In genomic region chr4:150230460-150231407, GRCm38 (mm10) we compare ENCODE assay signal across 9 mouse cellular contexts. TPM values are rescaled to one million over a fixed set of nuclear protein-coding genes. Genes with fewer than 3 reads are reported as not detected.
DNase-seq lines count a peak whose midpoint lies in the region; ATAC-seq and TF ChIP-seq lines count a peak whose summit lies in the region.
"Had no signal": no experiment of that assay in that cellular context is flagged by ENCODE, and none has a peak within 500 bp of the region (broad histone marks: within the 10 kb centered on the region; RNA-seq: fewer than 3 reads in every experiment).

No protein-coding gene starts in this region.

- H3K27me3 ChIP-seq in midbrain, embryonic 10.5 days (ENCODE audit: low read depth, poor library complexity, severe bottlenecking) = peaks cover 9% of the 10 kb centered on the region; the same call in 1 of the 2 replicates
- H3K27me3 ChIP-seq in midbrain, postnatal 0 days (ENCODE audit: insufficient read depth, low read length) = no peaks in the 10 kb centered on the region
- no peaks in the 10 kb centered on the region for H3K27me3 ChIP-seq in myocyte (ENCODE audit: control insufficient read depth, insufficient read depth, insufficient read length)

- no peak overlapping the region for H3ac ChIP-seq in myocyte (ENCODE audit: control insufficient read depth, insufficient read length)

- DNase-seq in cerebellum, adult 9-11 months = peak; percentile 49
- no peak for DNase-seq in cerebellum, adult 18-20 months
- no peak for DNase-seq in midbrain, embryonic 10.5 days (ENCODE audit: low spot score)
- no peak for DNase-seq in midbrain, postnatal 0 days (ENCODE audit: low spot score)
- DNase-seq in kidney, adult 18-20 months = peak; percentile 77
- DNase-seq in urinary bladder, postnatal 25 days (ENCODE audit: low spot score) = no peak

- no peaks in the 10 kb centered on the region for H3K9me3 ChIP-seq in midbrain, embryonic 10.5 days (replicated peaks)
- H3K9me3 ChIP-seq in midbrain, postnatal 0 days (ENCODE audit: low read length) = no peaks in the 10 kb centered on the region

- H3K27ac ChIP-seq in midbrain, embryonic 10.5 days (replicated peaks) = peak overlapping the region; percentile 76
- H3K27ac ChIP-seq in midbrain, postnatal 0 days (ENCODE audit: low read depth, low read length) = no peak overlapping the region

- TF ChIP-seq CTCF in midbrain, postnatal 0 days (IDR thresholded peaks at IDR 0.05) = no peak

- H3K4me3 ChIP-seq in midbrain, embryonic 10.5 days = peak overlapping the region; percentile 28
- no peak overlapping the region for H3K4me3 ChIP-seq in midbrain, postnatal 0 days (ENCODE audit: low read depth, low read length)
- no peak overlapping the region for H3K4me3 ChIP-seq in myocyte

- H3K4me2 ChIP-seq in midbrain, postnatal 0 days (ENCODE audit: low read depth, low read length, poor library complexity, severe bottlenecking) = no peak overlapping the region
- H3K4me2 ChIP-seq in myocyte (ENCODE audit: low read depth) = peak overlapping the region; percentile 27

- TF ChIP-seq POLR2A in myocyte (IDR thresholded peaks at IDR 0.05; ENCODE audit: insufficient read length, low read depth) = no peak

- WGBS in midbrain, embryonic 10.5 days = 3% methylated on average over 21 of the region's 21 CpGs
- 12% methylated on average over 21 of the region's 21 CpGs for WGBS in midbrain, postnatal 0 days

- no peak overlapping the region for H3K9ac ChIP-seq in midbrain, postnatal 0 days (replicated peaks; ENCODE audit: low read length, poor library complexity, severe bottlenecking)

- ATAC-seq in midbrain, postnatal 0 days (ENCODE audit: low FRiP score) = no peak
- ATAC-seq in megakaryocyte progenitor cell, adult 5-6 weeks (replicated peaks; ENCODE audit: poor library complexity) = no peak

- H3K4me1 ChIP-seq in midbrain, embryonic 10.5 days = peaks cover 58% of the 10 kb centered on the region
- peaks cover 4% of the 10 kb centered on the region; the same call in 1 of the 2 replicates for H3K4me1 ChIP-seq in midbrain, postnatal 0 days (ENCODE audit: insufficient read depth, low read length)

- H3K36me3 ChIP-seq in midbrain, embryonic 10.5 days = no peaks in the 10 kb centered on the region
- H3K36me3 ChIP-seq in midbrain, postnatal 0 days (ENCODE audit: insufficient read depth, low read length) = no peaks in the 10 kb centered on the region
- H3K36me3 ChIP-seq in myocyte (ENCODE audit: control insufficient read depth, insufficient read depth) = no peaks in the 10 kb centered on the region

- no peaks in the 10 kb centered on the region for H3K79me2 ChIP-seq in myocyte (ENCODE audit: control insufficient read depth, insufficient read depth)

TF ChIP-seq in myocyte, 11 proteins besides CTCF, POLR2A, EP300 and RAD21:
- TF ChIP-seq E2F4 (IDR thresholded peaks at IDR 0.05; ENCODE audit: insufficient read depth) (no peak), MYOD1 (IDR thresholded peaks at IDR 0.05; ENCODE audit: control insufficient read depth in 1 of 3, insufficient read length in 2 of 3, low read depth in 2 of 3) (peak in 2 of 3 experiments; percentile 35 to 53)

RNA-seq across cellular contexts. Expression of gene Eno1, which starts 5.8 kb away (rescaled TPM):
- polyA plus RNA-seq in midbrain, embryonic 10.5 days (2016; fragmentation: Nextera tagmentation; extraction: Ambion mirVana) = 2,531 and 3,331 TPM in 2 replicates
- total RNA-seq in midbrain, postnatal 0 days (2014; rRNA removed) = 438 and 440 TPM in 2 replicates
- polyA plus RNA-seq in midbrain, postnatal 0 days (2015; fragmentation: Nextera tagmentation; extraction: Ambion mirVana) = 1,069 and 1,129 TPM in 2 replicates
- 1,358 TPM for polyA plus RNA-seq in myocyte (2012; fragmentation: generic; extraction: Trizol)
- total RNA-seq in megakaryocyte progenitor cell, adult 5-6 weeks (2015) = 336 and 338 TPM in 2 replicates
- 357 and 368 TPM in 2 replicates for total RNA-seq in megakaryocyte progenitor cell, adult 5-6 weeks (2017)

RNA-seq across cellular contexts. Expression of gene Car6, which starts 29.6 kb away (rescaled TPM):
- polyA plus RNA-seq in midbrain, embryonic 10.5 days (2016; fragmentation: Nextera tagmentation; extraction: Ambion mirVana) = 0.12 TPM in 1 of 2 replicates, not detected in the other
- not detected in 2 replicates for total RNA-seq in midbrain, postnatal 0 days (2014; rRNA removed)
- polyA plus RNA-seq in midbrain, postnatal 0 days (2015; fragmentation: Nextera tagmentation; extraction: Ambion mirVana) = not detected in 2 replicates
- 52.7 TPM for polyA plus RNA-seq in myocyte (2012; fragmentation: generic; extraction: Trizol)
- total RNA-seq in megakaryocyte progenitor cell, adult 5-6 weeks (2015) = 1.2 TPM in 1 of 2 replicates, not detected in the other
- total RNA-seq in megakaryocyte progenitor cell, adult 5-6 weeks (2017) = 0.79 TPM in 1 of 2 replicates, not detected in the other
- total RNA-seq: common myeloid progenitor, adult 5-6 weeks had no signal

RNA-seq across cellular contexts. Expression of gene Rere, which starts 50.7 kb away (rescaled TPM):
- polyA plus RNA-seq in midbrain, embryonic 10.5 days (2016; fragmentation: Nextera tagmentation; extraction: Ambion mirVana) = 24.5 and 30.7 TPM in 2 replicates
- total RNA-seq in midbrain, postnatal 0 days (2014; rRNA removed) = 36.8 and 44.3 TPM in 2 replicates
- 17.9 and 22.7 TPM in 2 replicates for polyA plus RNA-seq in midbrain, postnatal 0 days (2015; fragmentation: Nextera tagmentation; extraction: Ambion mirVana)
- polyA plus RNA-seq in myocyte (2012; fragmentation: generic; extraction: Trizol) = 34.0 TPM
- total RNA-seq in megakaryocyte progenitor cell, adult 5-6 weeks (2015) = 49.5 TPM in 2 replicates
- 13.8 and 23.8 TPM in 2 replicates for total RNA-seq in megakaryocyte progenitor cell, adult 5-6 weeks (2017)

Comparison
In these comparisons a context has a peak if more than half of its experiments do, and no peak if none do; other contexts are left out.
1. DNase-seq: peak in cerebellum, adult 9-11 months (single experiment) and kidney, adult 18-20 months (single experiment); none in cerebellum, adult 18-20 months (0 of 2), midbrain, embryonic 10.5 days (single experiment), midbrain, postnatal 0 days (single experiment) and urinary bladder, postnatal 25 days (single experiment).
2. RNA of gene Car6, which starts 29.6 kb away (polyA plus RNA-seq): 52.7 TPM in myocyte (single experiment); 0.12 TPM in midbrain, embryonic 10.5 days and not detected in midbrain, postnatal 0 days; every median in the first group is over 10 times any median in the second.